Mouse (Mus musculus): ENCODE results near the gene Col15a1.

GRCm38 (mm10) chr4:47246811-47247210, 38.9 kb downstream of the Col15a1 start:
- TF ChIP-seq CTCF (conservative IDR thresholded peaks at IDR 0.05; ENCODE audit: insufficient read depth, insufficient read length, low read depth, low read length) (peak; percentile 41), POLR2A (IDR thresholded peaks at IDR 0.05; ENCODE audit: low read depth, low read length) (no peak)

Measured in kidney, adult 2 months (tissue).